Mouse (Mus musculus): ENCODE measurements around the gene Olfr221.

Gene Olfr221

GRCm38 (mm10) chr14:52019590-52020340 is 22.5 kb downstream of the Olfr221 start:
- peak; percentile 90 to 94 for DNase-seq (ENCODE audit: low spot score in 2 of 2)

- no peak for DNase-seq (ENCODE audit: low spot score in 2 of 2)
Measured at GRCm38 (mm10) chr14:52019051-52019589, 23.1 kb downstream of the Olfr221 start.

- DNase-seq (ENCODE audit: low spot score in 2 of 2), result no peak
Measured at GRCm38 (mm10) chr14:52018248-52019050, 23.8 kb downstream of the Olfr221 start.

GRCm38 (mm10) chr14:52017662-52018061 is 24.6 kb downstream of the Olfr221 start:
- no peak for DNase-seq (ENCODE audit: low spot score in 2 of 2)

- DNase-seq (ENCODE audit: low spot score in 2 of 2), result no peak
Measured at GRCm38 (mm10) chr14:52016625-52017405, 25.4 kb downstream of the Olfr221 start.

- DNase-seq (ENCODE audit: low spot score in 2 of 2), result no peak
Measured at GRCm38 (mm10) chr14:52015445-52016100, 26.7 kb downstream of the Olfr221 start, which contains the start of gene Tmem253. TSS of gene Tmem253 (plus strand) at chr14:52015658.

GRCm38 (mm10) chr14:52014761-52015311 is 27.4 kb downstream of the Olfr221 start:
- DNase-seq (ENCODE audit: low spot score in 2 of 2), result no peak

GRCm38 (mm10) chr14:52014271-52014760 is 27.9 kb downstream of the Olfr221 start:
- no peak for DNase-seq (ENCODE audit: low spot score in 2 of 2)

- DNase-seq (ENCODE audit: low spot score in 2 of 2), result no peak
Measured at GRCm38 (mm10) chr14:52013771-52014219, 28.5 kb downstream of the Olfr221 start.

GRCm38 (mm10) chr14:52013021-52013610 is 29.1 kb downstream of the Olfr221 start:
- no peak for DNase-seq (ENCODE audit: low spot score in 2 of 2)

GRCm38 (mm10) chr14:52012553-52012952 is 29.7 kb downstream of the Olfr221 start:
- no peak for DNase-seq (ENCODE audit: low spot score in 2 of 2)

GRCm38 (mm10) chr14:52012085-52012484 is 30.2 kb downstream of the Olfr221 start:
- no peak for DNase-seq (ENCODE audit: low spot score in 2 of 2)

- no peak for DNase-seq (ENCODE audit: low spot score in 2 of 2)
Measured at GRCm38 (mm10) chr14:52011683-52012082, 30.6 kb downstream of the Olfr221 start.

GRCm38 (mm10) chr14:52010446-52011111 is 31.7 kb downstream of the Olfr221 start:
- no peak for DNase-seq (ENCODE audit: low spot score in 2 of 2)

GRCm38 (mm10) chr14:52009841-52010240 is 32.4 kb downstream of the Olfr221 start:
- DNase-seq (ENCODE audit: low spot score in 2 of 2), result no peak

GRCm38 (mm10) chr14:52009361-52009760 is 32.9 kb downstream of the Olfr221 start:
- no peak for DNase-seq (ENCODE audit: low spot score in 2 of 2)

GRCm38 (mm10) chr14:52008321-52009203 is 33.7 kb downstream of the Olfr221 start:
- DNase-seq (ENCODE audit: low spot score in 2 of 2), result peak; percentile 81 to 90

GRCm38 (mm10) chr14:52006771-52007170 is 35.5 kb downstream of the Olfr221 start:
- no peak for DNase-seq (ENCODE audit: low spot score in 2 of 2)

- no peak for DNase-seq (ENCODE audit: low spot score in 2 of 2)
Measured at GRCm38 (mm10) chr14:52006241-52006640, 36.0 kb downstream of the Olfr221 start.
